Mouse (Mus musculus) lung, postnatal 10 days (tissue): ENCODE results near the gene Cpsf6.
"Not testable (repeated sequence)": the region's sequence is repeated elsewhere in the genome, so short reads cannot be mapped to it uniquely, and the experiment has no call there.

Experiments
- DNase-seq: peaks from one replicate; pipeline ENCODE4 v3.0.0; 2021

Cpsf6 gene

GRCm38 (mm10) chr10:117399196-117399595 is 19.4 kb upstream of the Cpsf6 start:
- DNase-seq: no peak

DNA sequence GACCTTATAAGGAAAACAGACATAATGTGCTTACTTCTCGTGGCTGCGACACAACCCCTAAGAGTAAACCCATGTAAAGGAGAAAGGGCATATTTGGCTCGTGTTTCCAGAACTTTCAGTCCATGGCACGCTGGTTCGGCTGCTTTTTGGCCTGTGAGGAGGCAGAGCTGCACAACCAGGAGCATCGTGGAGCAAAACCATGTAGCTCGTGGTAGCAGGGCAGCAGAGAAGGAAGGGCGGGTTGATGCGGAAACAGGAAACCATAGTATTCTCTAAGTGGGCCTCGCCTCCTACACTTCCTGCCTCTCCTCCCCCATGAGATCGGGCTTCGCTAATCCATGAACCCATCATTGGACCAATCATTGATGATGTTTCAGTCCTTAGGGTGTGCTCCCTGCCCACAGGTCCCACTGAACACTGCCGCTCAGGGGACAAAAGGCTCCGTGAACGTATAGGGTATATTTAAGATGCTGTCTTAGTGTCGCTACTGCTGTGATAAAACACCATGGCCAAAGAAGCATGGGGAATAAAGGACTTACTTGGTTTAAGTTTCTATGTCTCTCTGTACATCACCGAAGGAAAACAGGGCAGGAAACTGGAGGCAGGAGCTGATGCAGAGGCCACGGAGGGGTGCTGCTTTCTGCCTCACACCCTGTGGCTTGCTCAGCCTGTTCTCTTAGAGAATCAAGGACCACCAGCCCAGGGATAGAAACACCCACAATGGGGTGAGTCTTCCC is 18.4 kb upstream of the Cpsf6 start:
- DNase-seq: peak; percentile 41

GRCm38 (mm10) chr10:117397106-117397625 is 17.4 kb upstream of the Cpsf6 start:
- no peak for DNase-seq

DNA sequence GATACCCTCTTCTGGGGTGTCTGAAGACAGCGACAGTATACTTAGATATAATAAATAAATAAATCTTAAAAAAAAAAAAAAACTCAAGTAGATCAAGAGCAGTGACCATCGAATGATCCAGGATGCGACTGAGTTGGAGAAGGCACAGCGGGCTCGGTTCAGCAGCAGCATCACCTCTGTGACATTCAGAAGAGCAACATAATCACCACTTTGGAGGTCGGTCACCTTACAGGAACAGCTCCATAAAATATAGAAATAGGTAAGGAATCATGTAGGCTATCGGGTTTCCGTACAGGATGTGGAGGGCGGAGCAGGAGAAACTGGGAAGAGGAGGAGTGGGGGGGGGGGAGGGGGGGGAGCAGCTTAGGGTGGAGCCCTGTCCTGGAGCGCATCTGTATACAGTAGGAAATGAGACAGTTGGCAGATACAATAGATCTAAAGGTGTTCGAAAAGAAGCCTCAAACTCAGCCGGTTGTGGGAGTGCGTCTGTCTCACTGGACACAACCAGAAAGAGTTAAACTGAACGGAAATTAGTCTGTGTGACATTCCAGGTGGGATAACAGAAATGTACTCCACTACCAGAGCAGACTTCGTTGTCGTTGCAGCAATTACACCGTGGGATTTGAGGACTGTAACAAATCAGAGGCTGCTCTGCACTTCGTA is 16.7 kb upstream of the Cpsf6 start:
- DNase-seq: no peak

DNA sequence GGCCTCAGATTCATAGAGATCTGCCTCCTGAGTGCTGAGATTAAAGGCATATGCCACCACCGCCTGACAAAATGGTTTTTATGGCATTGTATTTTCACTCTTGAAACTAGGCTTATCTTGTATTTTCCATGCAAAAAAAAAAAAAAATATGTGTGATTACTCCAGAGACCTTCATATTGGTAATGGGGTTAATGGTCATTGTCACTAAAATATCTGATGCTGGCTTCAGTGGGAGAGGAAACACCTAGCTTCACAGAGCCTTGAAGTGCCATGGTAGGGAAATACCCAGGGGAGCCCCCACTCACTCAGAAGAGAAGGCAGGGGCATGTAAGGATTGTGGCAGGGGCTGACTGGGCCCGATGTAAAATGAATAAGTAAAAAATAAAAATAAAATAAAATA is 16.0 kb upstream of the Cpsf6 start:
- no peak for DNase-seq

DNA sequence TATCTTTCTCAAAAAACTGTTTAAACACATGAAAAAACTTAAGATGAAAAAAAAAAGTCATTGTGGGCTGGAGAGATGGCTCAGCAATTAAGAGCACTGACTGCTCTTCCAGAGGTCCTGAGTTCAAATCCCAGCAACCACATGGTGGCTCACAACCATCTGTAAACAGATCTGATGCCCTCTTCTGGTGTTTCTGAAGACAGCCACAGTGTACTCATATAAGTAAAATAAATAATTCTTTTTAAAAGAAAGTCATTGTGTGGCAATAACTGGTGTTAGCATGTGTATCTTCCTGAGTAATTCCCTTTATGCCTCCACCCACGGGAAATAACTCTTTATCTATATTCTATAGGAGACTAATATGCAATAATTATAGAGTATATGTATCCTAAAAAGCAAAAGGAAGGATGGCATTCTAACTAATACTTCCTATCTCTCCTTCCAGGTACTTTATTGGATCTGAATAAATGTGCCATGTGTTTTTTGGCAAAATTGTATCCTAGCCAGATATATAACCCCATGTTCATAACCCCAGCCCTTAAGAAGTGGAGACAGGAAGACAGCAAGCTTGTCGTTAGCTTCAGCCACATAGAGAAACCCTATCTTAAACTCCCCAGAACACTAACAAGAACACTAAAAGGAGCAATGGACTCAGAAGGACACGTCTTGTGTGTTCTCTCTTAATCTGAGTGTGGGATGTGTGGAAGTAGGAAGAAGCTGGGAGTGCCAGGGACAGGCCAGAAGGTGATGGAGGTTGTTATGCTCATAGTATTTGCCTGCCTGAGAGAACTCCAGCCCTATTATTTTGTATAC is 15.1 kb upstream of the Cpsf6 start:
- no peak for DNase-seq

DNA sequence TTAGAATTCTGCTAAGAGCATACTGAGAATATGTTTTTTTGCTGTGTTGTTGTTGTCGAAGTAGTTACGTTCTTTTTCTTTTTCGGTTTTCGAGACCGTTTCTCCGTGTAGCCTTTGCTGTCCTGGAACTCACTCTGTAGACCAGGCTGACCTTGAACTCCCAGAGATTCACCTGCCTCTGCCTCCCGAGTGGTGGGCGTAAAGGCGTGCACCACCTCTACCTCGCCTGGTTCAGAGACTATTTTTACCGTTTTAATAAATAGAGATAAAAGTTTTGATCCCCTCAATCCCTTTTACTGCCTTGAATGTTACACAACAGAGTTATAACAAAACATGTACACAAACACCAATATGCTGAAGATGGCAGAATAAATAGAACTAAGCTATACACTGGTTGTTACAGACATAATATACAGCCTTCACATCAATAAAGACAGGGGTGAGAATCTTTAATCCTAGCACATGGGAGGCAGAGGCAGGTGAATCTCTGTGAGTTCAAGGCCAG is 14.1 kb upstream of the Cpsf6 start:
- no peak for DNase-seq

- peak; percentile 65 for DNase-seq
Measured at GRCm38 (mm10) chr10:117393196-117393890, 13.5 kb upstream of the Cpsf6 start.

- peak; percentile 17 for DNase-seq
Measured at GRCm38 (mm10) chr10:117392832-117393195, 13.0 kb upstream of the Cpsf6 start.

DNA sequence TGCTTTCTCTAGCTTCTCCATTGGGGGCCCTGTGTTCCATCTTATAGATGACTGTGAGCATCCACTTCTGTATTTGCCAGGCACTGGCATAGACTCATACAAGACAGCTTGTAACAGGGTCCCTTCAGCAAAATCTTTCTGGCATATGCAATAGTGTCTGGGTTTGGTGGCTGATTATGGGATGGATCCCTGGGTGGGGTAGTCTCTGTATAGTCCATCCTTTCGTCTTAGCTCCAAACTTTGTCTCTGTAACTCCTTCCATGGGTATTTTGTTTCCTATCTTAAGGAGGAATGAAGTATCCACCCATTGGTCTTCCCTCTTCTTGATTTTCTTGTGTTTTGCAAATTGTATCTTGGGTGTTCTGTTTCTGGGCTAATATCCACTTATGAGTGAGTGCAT is 12.6 kb upstream of the Cpsf6 start:
- DNase-seq: not testable (repeated sequence)

DNA sequence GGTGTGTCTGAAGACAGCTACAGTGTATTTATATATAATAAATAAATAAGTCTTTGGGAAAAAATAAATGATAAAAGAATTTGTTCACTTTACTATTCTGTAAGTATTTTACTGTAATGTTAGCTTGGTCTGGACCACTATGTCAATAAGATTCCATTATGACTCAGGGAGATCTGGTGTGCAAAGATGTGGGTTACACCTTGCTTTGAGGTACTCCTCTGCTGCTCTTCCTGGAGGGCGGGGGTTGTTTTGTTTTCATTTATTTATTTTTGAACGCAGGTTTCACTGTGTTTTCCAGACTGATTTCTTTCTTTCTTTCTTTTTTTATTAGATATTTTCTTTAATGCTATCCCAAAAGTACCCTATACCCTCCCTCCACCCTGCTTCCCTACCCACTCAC is 12.0 kb upstream of the Cpsf6 start:
- no peak for DNase-seq

- DNase-seq: no peak
Measured at GRCm38 (mm10) chr10:117391057-117391456, 11.2 kb upstream of the Cpsf6 start.

DNA sequence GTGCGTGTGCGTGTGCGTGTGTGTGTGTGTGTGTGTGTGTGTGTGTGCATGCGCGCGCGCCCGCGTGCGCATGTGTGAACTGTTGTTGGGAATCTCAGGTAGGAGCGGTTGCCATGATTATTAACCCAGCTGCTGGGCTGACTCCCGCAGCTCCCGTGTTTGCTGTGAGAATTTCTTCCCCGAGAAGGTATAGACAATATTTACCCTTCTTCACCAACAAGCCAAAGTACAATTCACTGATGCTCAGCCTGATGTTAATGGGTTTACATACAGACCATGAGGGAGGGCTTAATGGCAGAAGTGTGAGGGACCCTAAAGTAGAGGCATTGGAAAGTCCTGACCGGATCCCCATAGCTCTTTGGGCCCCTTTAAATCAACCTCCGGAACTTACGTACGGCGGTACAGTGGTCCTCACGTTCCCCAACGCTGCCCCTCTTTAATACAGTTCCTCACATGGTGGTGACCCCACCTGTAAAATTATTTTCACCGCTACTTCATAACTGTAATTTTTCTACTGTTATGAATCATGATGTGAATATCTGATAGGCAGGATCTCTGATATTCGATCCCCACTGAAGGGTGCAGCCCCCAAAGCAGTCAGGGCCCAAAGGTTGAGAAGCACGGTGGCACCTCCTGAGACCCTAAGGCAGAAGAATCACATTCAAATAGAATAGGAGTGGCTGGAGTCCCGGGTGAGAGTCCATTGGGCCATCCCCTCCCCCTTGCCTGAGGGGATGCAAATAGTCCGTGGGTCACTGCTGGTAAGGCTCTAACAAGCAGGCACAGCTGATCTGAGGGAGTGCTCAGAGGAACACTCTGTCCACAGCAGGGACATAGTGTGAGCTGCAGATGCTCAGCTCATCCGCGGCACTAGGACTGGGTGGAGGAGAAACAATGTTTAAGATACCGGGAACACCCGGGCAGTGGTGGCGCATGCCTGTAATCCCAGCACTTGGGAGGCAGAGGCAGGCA is 10.4 kb upstream of the Cpsf6 start:
- DNase-seq: no peak

DNA sequence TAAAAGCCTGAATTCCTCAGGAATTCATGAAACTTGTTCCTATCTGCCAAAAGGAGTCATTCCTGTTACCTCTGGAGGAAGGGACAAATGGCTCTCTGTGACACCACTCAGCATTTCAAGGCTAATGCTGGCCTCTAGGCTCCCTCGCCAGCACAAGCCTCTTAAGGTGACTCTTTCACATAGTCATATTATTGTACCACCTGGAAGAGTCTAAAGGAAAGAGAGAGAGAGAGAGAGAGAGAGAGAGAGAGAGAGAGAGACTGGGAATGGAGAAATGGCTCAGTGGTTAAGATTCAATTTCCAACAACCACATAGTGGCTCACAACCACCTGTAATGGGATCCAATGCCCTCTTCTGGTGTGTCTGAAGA is 9.5 kb upstream of the Cpsf6 start:
- DNase-seq: no peak

GRCm38 (mm10) chr10:117388637-117389370 is 9.0 kb upstream of the Cpsf6 start:
- no peak for DNase-seq

GRCm38 (mm10) chr10:117387961-117388636 is 8.3 kb upstream of the Cpsf6 start:
- not testable (repeated sequence) for DNase-seq

- DNase-seq: no peak
Measured at GRCm38 (mm10) chr10:117386981-117387380, 7.2 kb upstream of the Cpsf6 start.

- no peak for DNase-seq
Measured at GRCm38 (mm10) chr10:117386261-117386660, 6.4 kb upstream of the Cpsf6 start.

DNA sequence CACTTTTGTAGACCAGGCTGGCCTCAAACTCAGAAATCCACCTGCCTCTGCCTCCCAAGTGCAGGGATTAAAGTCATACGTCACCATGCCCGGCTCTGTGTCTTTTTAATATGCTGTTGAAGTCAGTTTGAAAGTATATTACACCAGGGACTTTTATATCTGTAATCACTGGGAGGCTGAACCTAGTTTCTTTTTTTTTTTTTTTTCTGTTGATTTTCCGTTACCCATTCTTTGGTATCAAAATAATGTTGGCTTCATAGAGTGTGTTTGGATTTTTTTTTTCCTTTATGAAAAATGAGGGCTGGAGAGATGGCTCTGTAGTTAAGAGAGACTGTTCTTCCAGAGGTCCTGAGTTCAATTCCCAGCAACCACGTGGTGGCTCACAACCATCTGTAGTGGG is 5.6 kb upstream of the Cpsf6 start:
- DNase-seq: no peak

DNA sequence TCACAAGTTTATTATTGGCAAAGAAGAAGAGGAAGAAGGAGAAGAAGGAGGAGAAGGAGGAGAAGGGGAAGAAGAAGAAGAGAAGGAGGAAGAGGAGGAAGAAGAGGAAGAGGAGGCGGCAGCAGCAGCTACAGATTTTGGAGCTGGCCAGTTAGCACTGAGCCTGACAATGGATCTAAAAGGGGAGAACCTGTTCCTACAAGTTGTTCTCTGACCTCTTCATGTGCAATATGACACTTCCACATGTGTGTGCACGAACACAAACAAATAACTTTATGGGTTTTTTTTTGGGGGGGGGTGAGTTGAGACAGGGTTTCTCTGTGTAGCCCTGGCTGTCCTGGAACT is 5.2 kb upstream of the Cpsf6 start:
- DNase-seq: no peak
